In genomic region chr1:26857433-26857832, GRCm38 (mm10) we compare ENCODE assay signal across 27 mouse cellular contexts.
"Had no signal": no experiment of that assay in that cellular context is flagged by ENCODE, and none has a peak within 500 bp of the region (broad histone marks: within the 10 kb centered on the region; RNA-seq: fewer than 3 reads in every experiment).

No protein-coding gene starts in this region.

- H3K9ac ChIP-seq: heart, embryonic 12.5 days; hindbrain, embryonic 12.5 days; hindbrain, embryonic 14.5 days; intestine, embryonic 15.5 days; kidney, embryonic 15.5 days; limb, embryonic 13.5 days; limb, embryonic 15.5 days; liver, embryonic 12.5 days; liver, embryonic 14.5 days had no signal

- H3K27me3 ChIP-seq: heart, embryonic 12.5 days; hindbrain, embryonic 12.5 days; intestine, embryonic 15.5 days; kidney, embryonic 15.5 days; limb, embryonic 13.5 days; limb, embryonic 15.5 days; liver, embryonic 12.5 days had no signal

- DNase-seq: gastrocnemius, postnatal 14 days; gastrocnemius, postnatal 36 days; heart, adult 18-20 months; heart, postnatal 10 days; heart, postnatal 4 days; kidney, adult 2 months; kidney, adult 9 months; kidney, postnatal 14 days; kidney, postnatal 36 days; layer of hippocampus, adult 9-11 months; layer of hippocampus, postnatal 36 days; left cerebral cortex, postnatal 4 days had no signal

- H3K9me3 ChIP-seq: heart, embryonic 10.5 days; heart, embryonic 12.5 days; hindbrain, embryonic 10.5 days; hindbrain, embryonic 12.5 days; intestine, embryonic 15.5 days; kidney, embryonic 15.5 days; limb, embryonic 13.5 days; limb, embryonic 15.5 days; liver, embryonic 12.5 days had no signal

- H3K27ac ChIP-seq: heart, embryonic 10.5 days; hindbrain, embryonic 10.5 days; hindbrain, embryonic 12.5 days; hindbrain, embryonic 14.5 days; intestine, embryonic 15.5 days; kidney, embryonic 15.5 days; kidney, postnatal 0 days; limb, embryonic 13.5 days; limb, embryonic 15.5 days; liver, embryonic 12.5 days; liver, embryonic 14.5 days had no signal

- H3K36me3 ChIP-seq: heart, embryonic 10.5 days; heart, embryonic 12.5 days; hindbrain, embryonic 10.5 days; hindbrain, embryonic 12.5 days; intestine, embryonic 15.5 days; kidney, embryonic 15.5 days; limb, embryonic 13.5 days; limb, embryonic 15.5 days; liver, embryonic 12.5 days had no signal

- H3K4me3 ChIP-seq: heart, embryonic 10.5 days; heart, embryonic 12.5 days; hindbrain, embryonic 10.5 days; hindbrain, embryonic 12.5 days; intestine, embryonic 15.5 days; kidney, embryonic 15.5 days; limb, embryonic 13.5 days; limb, embryonic 15.5 days; liver, embryonic 12.5 days had no signal

- ATAC-seq: hindbrain, embryonic 16.5 days; inflammation-experienced regulatory T-cells, adult 6 months; intestine, embryonic 15.5 days; intestine, postnatal 0 days; liver, embryonic 12.5 days had no signal

- H3K4me2 ChIP-seq: heart, embryonic 12.5 days; hindbrain, embryonic 12.5 days; hindbrain, embryonic 14.5 days; intestine, embryonic 15.5 days; kidney, embryonic 15.5 days; limb, embryonic 13.5 days; limb, embryonic 15.5 days; liver, embryonic 12.5 days had no signal

- H3K4me1 ChIP-seq: heart, embryonic 10.5 days; heart, embryonic 12.5 days; hindbrain, embryonic 10.5 days; hindbrain, embryonic 12.5 days; intestine, embryonic 15.5 days; kidney, embryonic 15.5 days; limb, embryonic 13.5 days; limb, embryonic 15.5 days; liver, embryonic 12.5 days had no signal
